Mouse (Mus musculus): ENCODE measurements around the gene Hsd11b2.

DNA sequence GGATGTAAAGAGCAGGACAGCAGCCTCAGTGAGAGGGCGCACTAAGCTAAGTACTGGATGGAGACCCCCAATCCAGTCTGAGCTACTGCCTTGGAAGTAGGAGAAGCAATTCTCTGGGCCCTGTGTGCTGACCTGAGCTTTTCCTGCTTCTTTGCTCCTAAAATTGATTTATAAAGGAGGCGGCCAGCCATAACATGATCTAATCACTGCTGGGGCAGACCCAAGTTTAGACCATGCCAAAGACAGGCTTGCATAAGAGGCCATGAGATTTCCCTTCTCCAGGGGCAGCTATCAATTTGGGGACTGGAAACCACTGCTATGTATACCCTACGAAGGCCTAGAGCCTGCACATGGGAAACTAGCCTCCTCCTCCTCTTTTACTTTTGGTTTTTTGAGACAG lies 10.7 kb downstream of the Hsd11b2 start:
- no peak for TF ChIP-seq CTCF (IDR thresholded peaks at IDR 0.05; ENCODE audit: borderline replicate concordance, control insufficient read depth, extremely low read depth, insufficient read depth, low read length, poor library complexity)
- no peak for TF ChIP-seq POLR2A (IDR thresholded peaks at IDR 0.05; ENCODE audit: control insufficient read depth, extremely low read depth, insufficient read depth, low read length, poor library complexity)

Data from thymus, adult 2 months (tissue).